Mouse (Mus musculus) forebrain, embryonic 14.5 days (tissue): Measurements from ENCODE around the gene Cyp1a1. TPM values are rescaled to one million over a fixed set of nuclear protein-coding genes. Genes with fewer than 3 reads are reported as not detected.
"Not testable (repeated sequence)": the region's sequence is repeated elsewhere in the genome, so short reads cannot be mapped to it uniquely, and the experiment has no call there.

Experiments used
- ATAC-seq: fragments of 200-750 bp; cut with Nextera tagmentation; 2 replicates; pipeline ENCODE4 v1.8.0; 2017; ENCODE audit warnings: mild to moderate bottlenecking, moderate library complexity
- DNase-seq: peaks from one replicate; pipeline ENCODE4 v3.0.0-alpha.2; 2015; ENCODE audit warnings: low spot score
- H3K27ac ChIP-seq: fragments of 300-500 bp; sonication (generic); 2 replicates; pipeline ENCODE4 v1.5.1; 2014; ENCODE audit warnings: low read depth, mild to moderate bottlenecking, control low read depth, low read length, moderate library complexity
- H3K27me3 ChIP-seq: fragments of 300-500 bp; sonication (generic); replicated peaks from 2 replicates; pipeline ENCODE4 v1.6.1; 2014; ENCODE audit warnings: low read length, control low read depth, mixed read lengths; ENCODE audit not compliant: control insufficient read depth, insufficient read depth
- H3K36me3 ChIP-seq: fragments of 300-500 bp; sonication (generic); 2 replicates; pipeline ENCODE4 v1.6.1; 2014; ENCODE audit warnings: low read length, control low read depth; ENCODE audit not compliant: control insufficient read depth, insufficient read depth
- H3K4me1 ChIP-seq: fragments of 300-500 bp; sonication (generic); 2 replicates; pipeline ENCODE4 v1.6.1; 2014; ENCODE audit warnings: antibody characterized with exemption, low read length, control low read depth; ENCODE audit not compliant: control insufficient read depth, insufficient read depth
- H3K4me2 ChIP-seq: fragments of 300-500 bp; sonication (generic); 2 replicates; pipeline ENCODE4 v1.6.1; 2014; ENCODE audit warnings: mild to moderate bottlenecking, control low read depth, low read length
- H3K4me3 ChIP-seq: fragments of 300-500 bp; sonication (generic); 2 replicates; pipeline ENCODE4 v1.5.1; 2014; ENCODE audit warnings: low read depth, low read length, control low read depth
- H3K9ac ChIP-seq: fragments of 300-500 bp; sonication (generic); 2 replicates; pipeline ENCODE4 v1.6.1; 2014; ENCODE audit warnings: mild to moderate bottlenecking, low read length, control low read depth, moderate library complexity
- H3K9me3 ChIP-seq: fragments of 300-500 bp; sonication (generic); replicated peaks from 2 replicates; pipeline ENCODE4 v1.6.1; 2016; ENCODE audit warnings: low read length, control low read depth, mixed read lengths; ENCODE audit not compliant: control insufficient read depth
- WGBS: fragments of 180-500 bp; shearing (Covaris S2); extraction: QIAGEN DNeasy Blood & Tissue Kit; methylation state at CpG from one replicate; pipeline ENCODE4 v1.1.7; 2014; 5-methylcytosine and 5-hydroxymethylcytosine counted together
- polyA plus RNA-seq: library from polyadenylated mRNA; unstranded; fragments of >200 nt; fragmentation: Nextera tagmentation; extraction: Ambion mirVana; gene quantifications from 2 replicates; pipeline ENCODE4 v1.2.1, GENCODE M21; 2014

The Cyp1a1 gene
- polyA plus RNA-seq, 1 experiment from 2014 or later = not detected

GRCm38 (mm10) chr9:57708068-57708719 is 20.5 kb downstream of the Cyp1a1 start, which contains the start of gene Edc3:
Edc3 (plus strand) TSS chr9:57708540.
- peak; percentile 97 for ATAC-seq
- DNase-seq = peak; percentile 92
- Histone ChIP-seq H3K27me3 (no peaks in the 10 kb centered on the region), H3K4me1 (peaks cover 8% of the 10 kb centered on the region), H3K36me3 (peaks cover 7% of the 10 kb centered on the region; the same call in 1 of the 2 replicates), H3K9me3 (no peaks in the 10 kb centered on the region), H3K9ac (peak within 1 kb of the TSS; percentile 85), H3K27ac (peak within 1 kb of the TSS; percentile 74), H3K4me2 (peak within 1 kb of the TSS; percentile 83), H3K4me3 (peak within 1 kb of the TSS; percentile 84)
- under 1% methylated on average over 23 of the region's 23 CpGs for WGBS

GRCm38 (mm10) chr9:57708720-57709274 is 21.1 kb downstream of the Cyp1a1 start:
- WGBS = 4% methylated on average over 38 of the region's 39 CpGs
- Histone ChIP-seq H3K4me1 (peaks cover 8% of the 10 kb centered on the region), H3K36me3 (peaks cover 12% of the 10 kb centered on the region; the same call in 1 of the 2 replicates), H3K9ac (peak overlapping the region; percentile 85), H3K27me3 (no peaks in the 10 kb centered on the region), H3K4me2 (peak overlapping the region; percentile 83), H3K4me3 (peak overlapping the region; percentile 84), H3K9me3 (no peaks in the 10 kb centered on the region), H3K27ac (peak overlapping the region; percentile 74)
- ATAC-seq (peak; percentile 79), DNase-seq (peak; percentile 51)

DNA sequence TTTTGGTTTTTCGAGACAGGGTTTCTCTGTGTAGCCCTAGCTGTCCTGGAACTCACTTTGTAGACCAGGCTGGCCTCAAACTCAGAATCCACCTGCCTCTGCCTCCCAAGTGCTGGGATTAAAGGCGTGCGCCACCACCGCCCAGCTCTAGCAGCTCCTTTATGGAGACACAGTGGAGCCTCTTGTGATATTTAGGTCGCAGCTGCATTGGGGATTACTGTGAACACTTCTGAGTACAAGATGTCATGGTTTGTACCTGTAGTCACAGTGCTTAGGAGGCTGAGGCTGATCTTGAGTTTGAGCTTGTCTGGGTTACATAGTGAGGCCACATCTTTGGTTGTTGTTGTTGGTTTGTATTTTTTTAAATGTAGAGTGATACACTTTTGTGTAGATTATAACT is 22.5 kb downstream of the Cyp1a1 start:
- not testable (repeated sequence) for DNase-seq, H3K4me3 ChIP-seq, H3K4me2 ChIP-seq, H3K27ac ChIP-seq, H3K4me1 ChIP-seq, H3K9me3 ChIP-seq, ATAC-seq, H3K9ac ChIP-seq, H3K27me3 ChIP-seq
- WGBS = 98% methylated on average over 5 of the region's 5 CpGs
- H3K36me3 ChIP-seq = peaks cover 24% of the 10 kb centered on the region

- Histone ChIP-seq H3K27me3 (no peaks in the 10 kb centered on the region), H3K9ac (no peak overlapping the region), H3K9me3 (no peaks in the 10 kb centered on the region), H3K4me2 (no peak overlapping the region), H3K4me3 (no peak overlapping the region), H3K36me3 (peaks cover 40% of the 10 kb centered on the region), H3K4me1 (peaks cover 8% of the 10 kb centered on the region), H3K27ac (no peak overlapping the region)
- ATAC-seq (no peak), DNase-seq (no peak)
- 86% methylated on average over 2 of the region's 2 CpGs for WGBS
Measured at GRCm38 (mm10) chr9:57712194-57712593, 24.5 kb downstream of the Cyp1a1 start.

GRCm38 (mm10) chr9:57718408-57718807 is 30.7 kb downstream of the Cyp1a1 start:
- ATAC-seq = no peak

DNA sequence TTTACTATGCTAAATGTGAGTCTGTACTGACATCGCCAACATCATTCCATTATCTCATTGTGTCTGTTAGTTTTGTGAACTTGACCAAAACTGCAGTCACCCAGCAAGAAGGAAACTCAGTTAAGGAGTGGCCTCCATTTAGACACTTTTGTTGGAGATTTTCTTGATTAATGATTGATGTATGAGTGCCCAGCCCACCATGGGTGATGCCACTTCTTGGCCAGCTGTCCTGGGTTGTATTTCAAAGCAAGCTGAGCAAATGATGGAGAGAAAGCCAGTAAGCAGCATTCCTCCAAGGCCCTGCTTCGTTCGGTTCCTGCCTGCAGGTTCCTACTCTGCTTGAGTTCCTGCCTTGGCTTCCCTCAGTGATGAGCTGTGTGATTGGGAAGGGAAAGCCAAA is 33.0 kb downstream of the Cyp1a1 start:
- no peaks in the 10 kb centered on the region for H3K4me1 ChIP-seq
- H3K9ac ChIP-seq = no peak overlapping the region
- H3K27me3 ChIP-seq = no peaks in the 10 kb centered on the region
- WGBS = over 99% methylated on average over 3 of the region's 3 CpGs
- H3K36me3 ChIP-seq = peaks cover 54% of the 10 kb centered on the region
- no peak overlapping the region for H3K4me3 ChIP-seq
- no peaks in the 10 kb centered on the region for H3K9me3 ChIP-seq
- ATAC-seq = no peak
- DNase-seq = no peak
- no peak overlapping the region for H3K27ac ChIP-seq
- no peak overlapping the region for H3K4me2 ChIP-seq

More at GRCm38 (mm10) chr9:57718408-57718807, 30.7 kb downstream of the Cyp1a1 start:
- Histone ChIP-seq H3K27me3 (no peaks in the 10 kb centered on the region), H3K9me3 (no peaks in the 10 kb centered on the region), H3K4me1 (no peaks in the 10 kb centered on the region), H3K4me2 (no peak overlapping the region), H3K36me3 (peaks cover 66% of the 10 kb centered on the region), H3K27ac (no peak overlapping the region), H3K9ac (no peak overlapping the region), H3K4me3 (no peak overlapping the region)
- no peak for DNase-seq
- 77% methylated on average over 7 of the region's 7 CpGs for WGBS

- Histone ChIP-seq H3K4me1 (no peaks in the 10 kb centered on the region), H3K36me3 (peaks cover 50% of the 10 kb centered on the region), H3K4me2 (no peak overlapping the region), H3K9ac (no peak overlapping the region), H3K9me3 (no peaks in the 10 kb centered on the region), H3K4me3 (no peak overlapping the region), H3K27ac (no peak overlapping the region), H3K27me3 (no peaks in the 10 kb centered on the region)
- DNase-seq = no peak
- no peak for ATAC-seq
- 86% methylated on average over 1 of the region's 1 CpGs for WGBS
Measured at GRCm38 (mm10) chr9:57722371-57722770, 34.6 kb downstream of the Cyp1a1 start.

- WGBS = 81% methylated on average over 5 of the region's 5 CpGs
- Histone ChIP-seq H3K36me3 (peaks cover 50% of the 10 kb centered on the region), H3K4me2 (no peak overlapping the region), H3K4me3 (no peak overlapping the region), H3K27me3 (no peaks in the 10 kb centered on the region), H3K27ac (no peak overlapping the region), H3K9ac (no peak overlapping the region), H3K4me1 (no peaks in the 10 kb centered on the region), H3K9me3 (no peaks in the 10 kb centered on the region)
- DNase-seq (peak; percentile 16), ATAC-seq (no peak)
Measured at GRCm38 (mm10) chr9:57723315-57723715, 35.6 kb downstream of the Cyp1a1 start.

DNA sequence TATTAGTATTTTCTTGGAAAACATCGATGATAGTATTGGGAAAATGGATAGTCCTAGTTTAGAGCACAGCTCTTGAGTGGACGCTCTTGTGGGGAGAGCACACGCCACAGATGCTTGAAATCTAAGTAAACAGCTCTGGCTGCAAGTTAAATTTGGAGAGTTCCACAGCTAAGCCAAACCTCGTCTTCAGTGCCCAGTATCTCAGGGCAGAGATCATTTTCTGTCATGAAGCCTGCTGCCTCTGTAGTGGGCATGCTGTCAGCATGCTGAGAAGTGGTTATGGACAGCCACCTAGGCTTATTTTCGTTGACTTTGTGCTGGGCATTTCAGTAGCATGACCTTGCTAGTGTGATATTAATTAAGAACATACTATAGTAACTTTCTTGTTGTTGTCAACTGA is 36.1 kb downstream of the Cyp1a1 start:
- H3K4me3 ChIP-seq = no peak overlapping the region
- H3K27ac ChIP-seq = no peak overlapping the region
- 93% methylated on average over 5 of the region's 5 CpGs for WGBS
- no peaks in the 10 kb centered on the region for H3K4me1 ChIP-seq
- H3K9ac ChIP-seq = no peak overlapping the region
- no peaks in the 10 kb centered on the region for H3K9me3 ChIP-seq
- H3K4me2 ChIP-seq = no peak overlapping the region
- peaks cover 46% of the 10 kb centered on the region for H3K36me3 ChIP-seq
- H3K27me3 ChIP-seq = no peaks in the 10 kb centered on the region
- ATAC-seq = no peak
- DNase-seq = no peak
